Mouse (Mus musculus) spleen, adult 2 months (tissue): ENCODE results near the gene C030005K15Rik.

Experiments used
- CTCF ChIP-seq: fragments of 200-500 bp; IDR thresholded peaks from 2 replicates; pipeline ENCODE4 v1.5.1; 2011; ENCODE audit warnings: mild to moderate bottlenecking, inconsistent platforms; ENCODE audit not compliant: insufficient read depth, insufficient read length, insufficient replicate concordance; ENCODE audit errors: extremely low read depth
- POLR2A ChIP-seq: fragments of 200-500 bp; IDR thresholded peaks from 2 replicates; pipeline ENCODE4 v1.6.1; 2011; ENCODE audit warnings: low read depth, low read length, inconsistent platforms

- no peak for TF ChIP-seq CTCF
- TF ChIP-seq POLR2A = no peak
Measured at GRCm38 (mm10) chr10:97718021-97718420, 8.5 kb downstream of the C030005K15Rik start.
